Mouse (Mus musculus) CD4-positive, CD25-positive, alpha-beta regulatory T cell, adult 4 months (primary cell): ENCODE measurements around the gene Hand1. TPM values are rescaled to one million over a fixed set of nuclear protein-coding genes. Genes with fewer than 3 reads are reported as not detected.

Source experiments
- ATAC-seq: one replicate; pipeline ENCODE4 v1.8.0; 2017
- polyA plus RNA-seq, 2 experiments: library from polyadenylated mRNA; unstranded; fragments of 100-300 nt; shearing (Covaris generic); gene quantifications; one replicate each; pipeline ENCODE4 v1.2.1; 2017

The Hand1 gene
- polyA plus RNA-seq, 2 experiments from 2014 or later = not detected

GRCm38 (mm10) chr11:57801766-57802510 is 30.7 kb downstream of the Hand1 start:
- ATAC-seq = no peak

- peak; percentile 97 for ATAC-seq
These were observed 31.4 kb downstream of the Hand1 start, which contains the start of gene Sap30l for GRCm38 (mm10) chr11:57800971-57801765. Gene Sap30l (plus strand): TSS chr11:57801637.

GRCm38 (mm10) chr11:57800266-57800951 is 32.2 kb downstream of the Hand1 start:
- ATAC-seq = no peak

- ATAC-seq = no peak
These were observed 33.2 kb downstream of the Hand1 start for GRCm38 (mm10) chr11:57799456-57799855.

- ATAC-seq = no peak
These were observed 34.8 kb downstream of the Hand1 start for GRCm38 (mm10) chr11:57797828-57798227.

GRCm38 (mm10) chr11:57795086-57795485 is 37.5 kb downstream of the Hand1 start:
- no peak for ATAC-seq

GRCm38 (mm10) chr11:57790866-57791535 is 41.6 kb downstream of the Hand1 start:
- ATAC-seq = no peak

- peak; percentile 69 for ATAC-seq
These were observed 44.7 kb downstream of the Hand1 start for GRCm38 (mm10) chr11:57787913-57788312.

- no peak for ATAC-seq
These were observed 45.8 kb downstream of the Hand1 start for GRCm38 (mm10) chr11:57786616-57787418.

GRCm38 (mm10) chr11:57779824-57780223 is 52.8 kb downstream of the Hand1 start:
- no peak for ATAC-seq

Other genes starting within 250 kb of the Hand1 start
- gene Galnt10, start 187.4 kb downstream of the Hand1 start, polyA plus RNA-seq = 1 to 10 TPM; 7.4 to 8.3 TPM
- gene Sap30l, start 31.2 kb downstream of the Hand1 start, polyA plus RNA-seq = 1 to 10 TPM; 5.7 to 8.4 TPM
- 10 to 100 TPM; 27.0 to 36.1 TPM for gene Larp1, start 176.2 kb upstream of the Hand1 start, polyA plus RNA-seq